Comparison of ENCODE assay signal across 10 mouse cellular contexts in the genomic region with DNA sequence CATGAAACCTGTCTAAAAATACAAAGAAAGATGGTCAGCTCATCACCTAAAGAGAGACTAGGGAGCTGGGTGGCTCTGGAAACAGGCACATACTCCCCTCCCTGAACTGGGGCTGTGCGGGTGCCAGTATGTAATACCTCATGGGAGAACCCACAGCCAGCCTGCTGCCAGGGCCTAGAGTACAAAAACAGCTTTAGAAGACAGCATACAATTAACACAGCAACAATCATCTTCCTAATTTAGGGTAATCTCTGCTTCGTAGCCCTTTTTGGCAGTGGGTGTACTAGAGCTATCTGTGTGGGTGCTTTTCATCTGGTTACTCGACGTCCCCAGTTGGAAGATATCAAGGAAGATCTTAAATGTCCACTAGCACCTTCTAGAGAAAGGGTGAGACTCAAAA.
DNase-seq lines count a peak whose midpoint lies in the region; ATAC-seq and TF ChIP-seq lines count a peak whose summit lies in the region.
"Had no signal": no experiment of that assay in that cellular context is flagged by ENCODE, and none has a peak within 500 bp of the region (broad histone marks: within the 10 kb centered on the region; RNA-seq: fewer than 3 reads in every experiment).

No protein-coding gene starts in this region.

- no peak overlapping the region for H3K9ac ChIP-seq in embryonic facial prominence, embryonic 14.5 days (ENCODE audit: low read depth, low read length)
- H3K9ac ChIP-seq in kidney, postnatal 0 days (ENCODE audit: low read depth, low read length) = no peak overlapping the region
- H3K9ac ChIP-seq: lung, embryonic 15.5 days had no signal

- no peaks in the 10 kb centered on the region for H3K9me3 ChIP-seq in embryonic facial prominence, embryonic 14.5 days (ENCODE audit: control insufficient read depth, low read length)
- H3K9me3 ChIP-seq in embryonic facial prominence, embryonic 10.5 days = no peaks in the 10 kb centered on the region
- no peaks in the 10 kb centered on the region for H3K9me3 ChIP-seq in kidney, postnatal 0 days (replicated peaks; ENCODE audit: low read length)
- H3K9me3 ChIP-seq: lung, embryonic 15.5 days had no signal

- no peak for TF ChIP-seq POLR2A in olfactory bulb, adult 2 months (IDR thresholded peaks at IDR 0.05; ENCODE audit: insufficient read depth, low read depth, low read length)

- H3K27ac ChIP-seq in embryonic facial prominence, embryonic 14.5 days (replicated peaks; ENCODE audit: low read depth, low read length) = no peak overlapping the region
- H3K27ac ChIP-seq in embryonic facial prominence, embryonic 10.5 days (replicated peaks) = no peak overlapping the region
- peak overlapping the region; percentile 13; the same call in 1 of the 2 replicates for H3K27ac ChIP-seq in kidney, postnatal 0 days
- peak overlapping the region; percentile 86 for H3K27ac ChIP-seq in olfactory bulb, adult 2 months (ENCODE audit: insufficient read depth, low read depth, low read length)
- H3K27ac ChIP-seq: lung, embryonic 15.5 days had no signal

- WGBS in embryonic facial prominence, embryonic 14.5 days = 87% methylated on average over 4 of the region's 4 CpGs
- WGBS in embryonic facial prominence, embryonic 10.5 days = 90% methylated on average over 4 of the region's 4 CpGs
- WGBS in kidney, postnatal 0 days = 79% methylated on average over 4 of the region's 4 CpGs
- 9% methylated on average over 4 of the region's 4 CpGs for WGBS in olfactory bulb, adult 2 months

- H3K4me1 ChIP-seq in embryonic facial prominence, embryonic 14.5 days (ENCODE audit: control insufficient read depth, insufficient read depth, low read length) = no peaks in the 10 kb centered on the region
- peaks cover 7% of the 10 kb centered on the region; the same call in 1 of the 2 replicates for H3K4me1 ChIP-seq in embryonic facial prominence, embryonic 10.5 days
- H3K4me1 ChIP-seq in kidney, postnatal 0 days (replicated peaks; ENCODE audit: insufficient read depth, low read length) = no peaks in the 10 kb centered on the region
- H3K4me1 ChIP-seq in olfactory bulb, adult 2 months (ENCODE audit: control insufficient read depth, insufficient read depth, low read length) = peaks cover 29% of the 10 kb centered on the region

- H3K36me3 ChIP-seq in embryonic facial prominence, embryonic 14.5 days (ENCODE audit: control insufficient read depth, insufficient read depth, low read length) = no peaks in the 10 kb centered on the region
- H3K36me3 ChIP-seq in embryonic facial prominence, embryonic 10.5 days (replicated peaks) = no peaks in the 10 kb centered on the region
- no peaks in the 10 kb centered on the region for H3K36me3 ChIP-seq in kidney, postnatal 0 days (ENCODE audit: insufficient read depth, low read length)
- H3K36me3 ChIP-seq: lung, embryonic 15.5 days had no signal

- no peaks in the 10 kb centered on the region for H3K27me3 ChIP-seq in embryonic facial prominence, embryonic 14.5 days (replicated peaks; ENCODE audit: control insufficient read depth, insufficient read depth, low read length)
- no peaks in the 10 kb centered on the region for H3K27me3 ChIP-seq in embryonic facial prominence, embryonic 10.5 days (replicated peaks; ENCODE audit: low read depth, poor library complexity, severe bottlenecking)
- no peaks in the 10 kb centered on the region for H3K27me3 ChIP-seq in kidney, postnatal 0 days (ENCODE audit: insufficient read depth, low read length)
- H3K27me3 ChIP-seq: lung, embryonic 15.5 days had no signal

- no peak overlapping the region for H3K4me2 ChIP-seq in embryonic facial prominence, embryonic 14.5 days (ENCODE audit: low read depth, low read length)
- H3K4me2 ChIP-seq in kidney, postnatal 0 days (ENCODE audit: low read length) = no peak overlapping the region
- H3K4me2 ChIP-seq: lung, embryonic 15.5 days had no signal

- peak; percentile 18; the same call in 1 of the 2 replicates for ATAC-seq in embryonic facial prominence, embryonic 14.5 days (ENCODE audit: low read depth)
- ATAC-seq in kidney, postnatal 0 days (replicated peaks; ENCODE audit: low FRiP score, low read depth) = no peak

- H3K4me3 ChIP-seq in embryonic facial prominence, embryonic 14.5 days (ENCODE audit: low read depth, low read length) = no peak overlapping the region
- no peak overlapping the region for H3K4me3 ChIP-seq in embryonic facial prominence, embryonic 10.5 days
- H3K4me3 ChIP-seq in kidney, postnatal 0 days (replicated peaks; ENCODE audit: low read depth, low read length) = no peak overlapping the region
- no peak overlapping the region for H3K4me3 ChIP-seq in olfactory bulb, adult 2 months (ENCODE audit: insufficient read depth, low read depth, low read length)
- H3K4me3 ChIP-seq: lung, embryonic 15.5 days had no signal

- DNase-seq in embryonic facial prominence, embryonic 14.5 days (ENCODE audit: low spot score) = no peak
- DNase-seq in embryonic facial prominence, embryonic 10.5 days (ENCODE audit: low spot score) = no peak
- DNase-seq in kidney, postnatal 0 days (ENCODE audit: low spot score) = no peak
- DNase-seq in kidney, postnatal 25 days = no peak
- DNase-seq in frontal cortex, postnatal 36 days (ENCODE audit: low spot score in 2 of 2) = peak; percentile 42 to 65
- DNase-seq in embryo, embryonic 10.5 days (ENCODE audit: low spot score) = no peak
- no peak for DNase-seq in adrenal gland, adult 18-20 months (ENCODE audit: low spot score in 2 of 2)
- DNase-seq: cerebellum, adult 11 months had no signal

- TF ChIP-seq CTCF in kidney, postnatal 0 days (IDR thresholded peaks at IDR 0.05; ENCODE audit: low read depth) = no peak
- TF ChIP-seq CTCF in olfactory bulb, adult 2 months (IDR thresholded peaks at IDR 0.05; ENCODE audit: insufficient read depth, low read depth, low read length) = no peak

Comparison
In these comparisons a context has a peak if more than half of its experiments do, and no peak if none do; other contexts are left out.
1. DNase-seq: peak in frontal cortex, postnatal 36 days (2 of 2); none in embryonic facial prominence, embryonic 14.5 days (single experiment), embryonic facial prominence, embryonic 10.5 days (single experiment), kidney, postnatal 0 days (single experiment), kidney, postnatal 25 days (0 of 2), embryo, embryonic 10.5 days (single experiment) and adrenal gland, adult 18-20 months (0 of 2).
2. H3K27ac ChIP-seq: peak in kidney, postnatal 0 days (single experiment) and olfactory bulb, adult 2 months (single experiment); none in embryonic facial prominence, embryonic 14.5 days (single experiment) and embryonic facial prominence, embryonic 10.5 days (single experiment).